Mouse (Mus musculus): ENCODE data around the gene Slc25a21. TPM values are rescaled to one million over a fixed set of nuclear protein-coding genes. Genes with fewer than 3 reads are reported as not detected.

Gene Slc25a21
- polyA plus RNA-seq, 1 experiment = 9.5 TPM

DNA sequence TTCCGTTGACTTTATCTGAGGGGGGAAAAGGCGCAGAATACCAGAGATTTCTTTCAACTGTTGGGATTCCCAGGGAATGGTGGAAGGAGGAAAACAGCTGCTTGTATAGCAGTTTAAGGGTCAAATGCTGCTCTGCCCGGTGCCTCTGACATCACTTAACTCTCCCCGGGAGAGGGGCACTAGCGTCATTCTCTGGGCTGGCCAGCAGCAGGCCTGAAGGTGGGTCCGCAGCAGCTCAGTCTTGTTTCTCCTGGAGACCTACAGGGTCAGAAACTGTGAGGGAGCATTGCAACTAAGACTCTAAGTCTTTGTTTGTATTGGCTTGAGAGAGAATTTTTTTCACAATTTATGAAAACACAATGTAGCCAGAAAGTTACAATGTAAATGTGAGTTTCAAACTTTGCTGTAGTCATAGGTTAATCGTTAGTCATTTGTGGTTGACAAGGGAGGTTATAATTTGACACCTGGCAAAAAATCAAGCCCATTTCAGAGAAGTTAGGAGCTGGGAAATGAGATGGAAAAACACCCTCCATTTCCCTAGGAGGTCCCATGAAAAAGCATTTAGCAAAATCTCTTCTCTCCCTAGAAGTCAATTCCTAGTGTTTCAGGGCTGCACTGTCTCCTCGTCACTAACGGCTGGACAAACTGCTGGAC lies 291.5 kb downstream of the Slc25a21 start:
- 62% methylated on average over 9 of the region's 9 CpGs for WGBS
- no peaks in the 10 kb centered on the region for H3K4me1 ChIP-seq (ENCODE audit: control insufficient read depth, insufficient read depth, low read length)
- no peak overlapping the region for H3K4me3 ChIP-seq (replicated peaks; ENCODE audit: control insufficient read depth, low read depth, low read length)
- TF ChIP-seq POLR2A (IDR thresholded peaks at IDR 0.05; ENCODE audit: borderline replicate concordance, control insufficient read depth, low read depth, low read length) = no peak
- no peak for TF ChIP-seq CTCF (IDR thresholded peaks at IDR 0.05; ENCODE audit: control insufficient read depth, insufficient read depth, low read length)
- no peak overlapping the region for H3K27ac ChIP-seq (ENCODE audit: control insufficient read depth, insufficient read depth, low read depth, low read length, poor library complexity)

DNA sequence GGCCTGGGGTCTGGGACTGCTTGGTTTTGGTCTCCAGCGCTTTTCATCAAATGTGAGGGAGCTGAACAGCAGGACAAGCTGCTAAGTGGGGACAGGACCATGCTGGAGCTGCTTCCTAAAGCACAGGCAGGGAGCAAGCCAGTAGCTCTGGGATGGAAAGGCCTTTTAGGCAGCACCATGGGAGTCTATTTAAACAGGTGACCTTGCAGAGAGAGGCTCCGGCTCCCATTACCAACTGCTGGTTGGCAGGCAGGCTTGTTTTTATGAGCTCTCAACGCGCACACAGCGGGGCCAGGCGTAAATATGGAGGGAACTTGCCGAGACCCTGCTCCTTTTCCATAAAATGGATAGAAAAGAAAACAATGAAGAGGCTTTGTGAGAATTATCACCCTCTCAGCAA lies 292.1 kb downstream of the Slc25a21 start:
- 69% methylated on average over 7 of the region's 7 CpGs for WGBS
- Histone ChIP-seq H3K4me3 (replicated peaks; ENCODE audit: control insufficient read depth, low read depth, low read length) (no peak overlapping the region), H3K4me1 (ENCODE audit: control insufficient read depth, insufficient read depth, low read length) (no peaks in the 10 kb centered on the region), H3K27ac (ENCODE audit: control insufficient read depth, insufficient read depth, low read depth, low read length, poor library complexity) (no peak overlapping the region)
- TF ChIP-seq CTCF (IDR thresholded peaks at IDR 0.05; ENCODE audit: control insufficient read depth, insufficient read depth, low read length) = no peak
- TF ChIP-seq POLR2A (IDR thresholded peaks at IDR 0.05; ENCODE audit: borderline replicate concordance, control insufficient read depth, low read depth, low read length) = no peak

DNA sequence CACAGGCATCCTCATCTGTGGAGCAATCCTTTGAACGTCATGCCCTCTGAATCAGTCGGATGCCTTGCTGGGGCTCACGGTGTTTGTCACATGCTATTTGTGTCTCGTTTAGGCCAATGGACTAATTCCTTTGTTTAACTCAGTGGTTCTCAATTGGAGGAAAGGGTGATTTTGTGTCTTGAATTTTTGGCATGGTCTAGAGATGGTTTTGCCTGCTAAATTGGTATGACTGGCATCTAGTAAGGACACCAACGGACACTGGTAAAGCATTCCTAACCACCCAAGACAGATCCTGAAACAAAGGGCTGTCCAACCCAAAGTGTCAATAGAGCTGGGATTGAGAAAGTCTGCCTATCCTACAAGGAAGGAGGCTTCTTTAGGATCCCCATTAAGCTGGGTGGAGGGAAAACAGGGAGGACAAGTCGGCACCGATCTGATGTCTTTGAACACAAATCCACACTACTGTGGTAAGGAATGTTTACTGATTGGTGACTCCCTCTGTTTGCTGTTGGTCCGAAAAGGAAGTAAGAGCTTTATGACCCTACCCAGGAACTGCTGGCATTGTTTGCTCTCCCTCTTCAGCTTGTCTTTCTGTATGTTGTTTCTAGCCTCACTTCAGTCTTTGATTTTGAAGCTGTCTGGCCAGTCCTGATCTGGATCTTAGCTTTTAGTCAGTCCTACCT lies 294.4 kb downstream of the Slc25a21 start:
- no peak for TF ChIP-seq POLR2A (IDR thresholded peaks at IDR 0.05; ENCODE audit: borderline replicate concordance, control insufficient read depth, low read depth, low read length)
- no peak for TF ChIP-seq CTCF (IDR thresholded peaks at IDR 0.05; ENCODE audit: control insufficient read depth, insufficient read depth, low read length)
- H3K4me3 ChIP-seq (replicated peaks; ENCODE audit: control insufficient read depth, low read depth, low read length) = no peak overlapping the region
- no peak overlapping the region for H3K27ac ChIP-seq (ENCODE audit: control insufficient read depth, insufficient read depth, low read depth, low read length, poor library complexity)
- 62% methylated on average over 8 of the region's 8 CpGs for WGBS
- H3K4me1 ChIP-seq (ENCODE audit: control insufficient read depth, insufficient read depth, low read length) = no peaks in the 10 kb centered on the region

DNA sequence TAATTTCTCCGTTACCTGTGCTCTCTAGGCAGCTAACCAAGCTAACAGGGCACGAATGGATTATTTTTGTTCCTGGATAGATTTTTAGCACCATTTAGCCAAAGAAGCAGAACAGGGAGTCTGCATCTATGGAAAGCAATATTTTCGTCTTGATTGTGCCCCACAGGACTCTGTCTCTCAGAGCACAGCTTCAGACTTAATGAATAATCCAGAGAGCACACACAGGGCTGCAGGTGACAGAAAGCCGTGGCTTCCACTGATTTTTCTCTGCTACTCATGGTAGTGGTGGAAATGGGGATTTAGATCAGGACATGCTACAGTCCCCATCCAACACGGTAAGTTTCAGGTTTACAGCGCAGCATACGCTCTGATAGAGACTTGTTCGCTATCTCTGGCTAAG lies 299.3 kb downstream of the Slc25a21 start:
- TF ChIP-seq POLR2A (IDR thresholded peaks at IDR 0.05; ENCODE audit: borderline replicate concordance, control insufficient read depth, low read depth, low read length) = no peak
- TF ChIP-seq CTCF (IDR thresholded peaks at IDR 0.05; ENCODE audit: control insufficient read depth, insufficient read depth, low read length) = no peak
- no peak overlapping the region for H3K4me3 ChIP-seq (replicated peaks; ENCODE audit: control insufficient read depth, low read depth, low read length)
- no peak overlapping the region for H3K27ac ChIP-seq (ENCODE audit: control insufficient read depth, insufficient read depth, low read depth, low read length, poor library complexity)
- H3K4me1 ChIP-seq (ENCODE audit: control insufficient read depth, insufficient read depth, low read length) = no peaks in the 10 kb centered on the region
- 82% methylated on average over 8 of the region's 8 CpGs for WGBS

DNA sequence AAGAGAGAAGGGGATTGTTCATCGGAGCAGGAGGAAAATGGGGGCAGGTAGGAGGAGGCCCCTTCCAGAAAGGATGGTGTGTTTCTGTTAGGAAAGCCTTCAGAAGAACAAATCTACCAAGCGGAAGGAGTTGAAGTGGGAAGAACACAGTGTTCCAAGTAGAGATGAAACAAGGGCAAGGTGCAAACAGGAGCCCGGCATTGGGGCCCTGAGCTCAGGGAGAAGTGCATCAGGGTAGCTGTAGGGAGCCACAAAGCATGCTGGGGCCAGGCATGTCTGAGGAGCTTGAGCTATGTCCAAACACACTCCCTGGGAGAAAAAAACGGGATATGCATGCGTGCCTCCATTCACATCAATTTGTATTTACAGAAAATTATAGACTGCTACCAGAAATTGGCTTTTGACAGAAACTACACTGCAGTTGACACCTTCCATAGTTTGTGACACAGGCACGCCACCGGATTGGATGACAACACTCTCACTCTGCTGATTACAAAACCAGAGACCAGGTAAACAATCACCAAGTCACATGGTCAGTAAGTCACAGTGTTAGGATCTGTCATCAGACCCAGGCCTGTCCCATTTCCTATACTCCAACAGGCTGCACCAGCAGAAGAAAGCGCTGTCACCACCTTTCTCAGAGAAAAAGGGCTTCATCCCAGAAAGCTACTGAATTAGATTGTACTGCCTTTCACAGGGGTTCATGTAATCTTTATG lies 299.9 kb downstream of the Slc25a21 start:
- Histone ChIP-seq H3K4me3 (replicated peaks; ENCODE audit: control insufficient read depth, low read depth, low read length) (no peak overlapping the region), H3K4me1 (ENCODE audit: control insufficient read depth, insufficient read depth, low read length) (no peaks in the 10 kb centered on the region), H3K27ac (ENCODE audit: control insufficient read depth, insufficient read depth, low read depth, low read length, poor library complexity) (no peak overlapping the region)
- 88% methylated on average over 8 of the region's 8 CpGs for WGBS
- no peak for TF ChIP-seq CTCF (IDR thresholded peaks at IDR 0.05; ENCODE audit: control insufficient read depth, insufficient read depth, low read length)
- TF ChIP-seq POLR2A (IDR thresholded peaks at IDR 0.05; ENCODE audit: borderline replicate concordance, control insufficient read depth, low read depth, low read length) = no peak

DNA sequence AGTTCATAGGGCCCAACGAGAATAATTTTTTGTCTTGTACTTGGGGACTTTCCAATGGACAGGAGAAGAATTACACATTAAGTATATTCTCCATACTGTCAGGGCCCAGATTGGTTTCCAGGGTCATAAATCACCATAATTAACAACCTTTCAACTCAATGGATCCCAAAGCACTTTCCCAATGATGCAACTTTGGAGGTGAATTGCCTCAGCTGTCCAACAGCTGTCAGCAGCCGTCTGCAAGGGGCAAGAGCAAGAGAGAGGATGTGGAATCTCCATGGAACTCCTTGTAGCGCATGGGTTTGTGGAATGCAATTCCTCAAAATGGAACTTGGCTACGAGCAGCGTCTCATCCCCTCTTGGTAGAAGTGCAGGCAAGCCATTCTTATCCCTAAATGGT lies 302.3 kb downstream of the Slc25a21 start:
- Histone ChIP-seq H3K4me1 (ENCODE audit: control insufficient read depth, insufficient read depth, low read length) (no peaks in the 10 kb centered on the region), H3K27ac (ENCODE audit: control insufficient read depth, insufficient read depth, low read depth, low read length, poor library complexity) (no peak overlapping the region), H3K4me3 (replicated peaks; ENCODE audit: control insufficient read depth, low read depth, low read length) (no peak overlapping the region)
- TF ChIP-seq CTCF (IDR thresholded peaks at IDR 0.05; ENCODE audit: control insufficient read depth, insufficient read depth, low read length) = no peak
- no peak for TF ChIP-seq POLR2A (IDR thresholded peaks at IDR 0.05; ENCODE audit: borderline replicate concordance, control insufficient read depth, low read depth, low read length)
- WGBS = 80% methylated on average over 5 of the region's 5 CpGs

DNA sequence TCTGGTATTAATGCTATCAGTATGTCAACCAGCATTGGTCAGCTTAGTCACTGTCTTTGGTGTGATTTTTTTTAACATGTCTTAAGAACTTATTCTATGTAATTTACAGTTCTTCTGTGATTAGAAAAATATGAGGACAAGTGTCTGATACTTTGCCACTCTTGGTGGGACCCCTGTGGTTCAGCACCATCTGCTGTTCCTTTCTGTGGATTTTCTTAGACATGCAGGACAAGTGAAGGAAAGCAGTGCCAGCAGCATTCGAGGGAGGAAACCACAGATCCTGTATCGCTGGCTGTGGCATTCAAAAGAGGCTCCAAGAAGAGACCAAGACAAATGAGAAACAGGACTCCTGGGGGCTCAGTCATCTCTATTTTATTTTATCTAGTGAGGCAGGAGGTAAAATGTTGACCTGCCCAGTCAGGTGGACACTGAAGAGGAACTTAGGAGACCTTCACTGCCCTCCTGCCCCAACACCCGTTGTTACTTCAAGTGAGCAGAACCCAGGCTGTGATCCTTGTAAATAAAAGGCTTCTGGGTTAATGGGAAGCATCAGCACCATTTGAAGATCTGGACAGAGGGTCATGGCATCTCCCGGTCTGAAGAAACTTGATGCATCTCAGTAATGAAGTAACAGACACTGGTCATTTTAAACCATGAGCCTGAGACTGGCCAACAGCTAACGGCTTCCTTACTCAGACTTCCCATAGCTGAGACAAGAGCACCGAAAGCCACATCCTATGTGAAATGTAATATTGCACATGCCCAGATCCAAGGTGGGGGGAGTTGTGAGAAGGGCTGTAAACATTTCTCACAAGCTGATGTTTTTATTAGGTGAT lies 306.2 kb downstream of the Slc25a21 start:
- H3K27ac ChIP-seq (ENCODE audit: control insufficient read depth, insufficient read depth, low read depth, low read length, poor library complexity) = no peak overlapping the region
- TF ChIP-seq POLR2A (IDR thresholded peaks at IDR 0.05; ENCODE audit: borderline replicate concordance, control insufficient read depth, low read depth, low read length) (no peak), CTCF (IDR thresholded peaks at IDR 0.05; ENCODE audit: control insufficient read depth, insufficient read depth, low read length) (no peak)
- H3K4me3 ChIP-seq (replicated peaks; ENCODE audit: control insufficient read depth, low read depth, low read length) = no peak overlapping the region
- WGBS = 58% methylated on average over 6 of the region's 6 CpGs
- H3K4me1 ChIP-seq (ENCODE audit: control insufficient read depth, insufficient read depth, low read length) = no peaks in the 10 kb centered on the region

DNA sequence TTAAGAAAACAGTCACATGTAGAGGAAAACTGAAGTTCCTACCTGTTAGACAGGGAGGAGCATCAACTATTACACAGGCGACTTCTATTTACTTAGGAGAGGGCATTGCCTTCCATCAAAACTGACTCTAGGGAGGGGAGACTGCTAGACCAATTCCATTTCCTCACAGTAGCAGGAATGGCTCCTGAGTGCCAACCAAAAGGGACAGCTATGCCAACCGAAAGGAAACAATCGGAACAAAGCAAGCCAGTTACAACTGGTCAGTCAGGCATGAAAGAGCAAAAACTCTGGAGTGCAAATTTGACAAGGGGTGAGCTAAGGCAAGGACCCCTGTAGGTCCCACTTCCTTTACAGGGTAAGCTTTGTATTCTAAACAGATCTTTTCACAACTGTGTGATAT lies 319.5 kb downstream of the Slc25a21 start:
- Histone ChIP-seq H3K4me3 (replicated peaks; ENCODE audit: control insufficient read depth, low read depth, low read length) (no peak overlapping the region), H3K27ac (ENCODE audit: control insufficient read depth, insufficient read depth, low read depth, low read length, poor library complexity) (no peak overlapping the region), H3K4me1 (ENCODE audit: control insufficient read depth, insufficient read depth, low read length) (no peaks in the 10 kb centered on the region)
- TF ChIP-seq CTCF (IDR thresholded peaks at IDR 0.05; ENCODE audit: control insufficient read depth, insufficient read depth, low read length) (no peak), POLR2A (IDR thresholded peaks at IDR 0.05; ENCODE audit: borderline replicate concordance, control insufficient read depth, low read depth, low read length) (no peak)
- 83% methylated on average over 3 of the region's 3 CpGs for WGBS

Measured in bone marrow, adult 2 months (tissue).